Mouse (Mus musculus) kidney, postnatal 10 days (tissue): Measurements from ENCODE around the gene Arhgap21.
A peak's percentile ranks its signal among the peaks of the same experiment; 100 is the strongest.

ENCODE experiments used
- DNase-seq: peaks from one replicate; pipeline ENCODE4 v3.0.0; 2021; ENCODE audit warnings: mixed read lengths

Arhgap21 gene

GRCm38 (mm10) chr2:20888751-20889150 is 79.9 kb downstream of the Arhgap21 start:
- DNase-seq = no peak

DNA sequence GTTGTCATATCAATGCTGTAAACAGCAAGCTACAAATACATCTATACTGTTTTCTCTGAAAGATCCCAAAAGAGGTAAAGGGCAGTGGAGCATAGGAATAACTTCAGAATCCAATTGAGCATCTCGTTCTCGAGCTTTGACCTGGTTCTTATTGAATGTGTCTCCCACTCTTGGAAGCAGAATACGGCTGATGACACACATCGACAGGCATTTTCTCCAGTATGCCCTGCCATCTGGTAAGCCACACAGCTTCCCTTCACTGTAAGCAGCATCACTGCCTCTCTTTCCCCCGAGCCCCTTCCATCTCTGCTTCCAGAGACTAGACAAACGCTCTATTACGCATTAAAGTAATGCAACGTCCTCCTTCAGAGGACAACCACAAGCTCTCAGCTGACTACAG is 85.4 kb downstream of the Arhgap21 start:
- DNase-seq = no peak

DNA sequence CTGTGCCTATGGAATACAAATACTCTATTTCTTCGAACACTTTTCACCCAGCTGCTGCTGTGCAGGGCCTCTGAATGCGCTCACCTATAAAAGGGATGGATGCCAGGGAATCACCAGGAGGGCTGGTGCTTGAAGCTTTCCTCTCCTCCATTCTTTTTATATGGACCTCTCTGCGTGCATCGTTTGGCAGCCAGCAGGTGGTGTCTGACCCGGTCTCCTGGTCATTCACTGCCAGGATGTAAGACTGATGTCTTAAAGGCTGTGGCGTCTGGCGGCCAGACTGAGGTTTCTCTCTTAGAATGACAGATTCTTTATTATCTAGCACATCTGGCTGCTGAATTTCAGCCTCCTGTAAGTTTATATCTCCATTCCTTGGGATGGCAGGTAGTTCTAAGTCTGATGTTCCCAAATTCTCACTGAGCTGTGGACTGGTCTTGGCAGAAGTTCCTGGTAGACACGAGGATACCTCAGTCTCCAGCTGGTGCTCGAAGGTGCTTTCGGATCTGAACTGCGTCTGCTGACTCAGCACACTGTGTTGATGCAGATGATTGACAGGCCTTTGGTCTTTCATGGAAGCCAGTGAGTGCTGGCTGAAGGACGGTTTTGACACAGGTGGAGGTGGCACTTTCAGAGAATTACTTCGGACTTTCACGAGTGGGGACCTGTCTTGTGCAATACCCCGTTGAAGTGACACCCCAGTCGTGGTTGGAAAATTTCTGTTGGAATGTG is 88.6 kb downstream of the Arhgap21 start:
- DNase-seq = no peak

GRCm38 (mm10) chr2:20874621-20875020 is 94.1 kb downstream of the Arhgap21 start:
- no peak for DNase-seq

- DNase-seq = no peak
Measured at GRCm38 (mm10) chr2:20869212-20869965, 99.3 kb downstream of the Arhgap21 start.

DNA sequence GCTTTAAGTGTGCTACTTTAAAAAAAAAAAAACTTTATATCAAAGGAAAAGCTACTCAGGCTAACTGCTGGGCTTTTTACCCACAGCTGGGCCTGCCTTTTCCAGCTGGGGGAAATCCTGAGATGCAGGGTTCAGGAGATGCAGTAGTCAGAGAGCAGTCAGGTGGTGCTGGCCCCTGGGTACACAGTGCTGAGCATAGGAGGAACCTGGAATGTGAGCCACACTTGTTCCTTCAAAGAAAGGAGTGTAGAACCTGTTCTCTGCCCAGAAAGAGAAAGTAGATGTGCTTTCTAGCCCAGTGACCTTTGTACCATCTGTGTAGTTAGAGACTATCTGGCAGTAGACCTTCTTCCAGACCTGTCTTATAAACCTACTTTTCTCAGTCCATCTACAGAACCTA is 100.6 kb downstream of the Arhgap21 start:
- DNase-seq = no peak

DNA sequence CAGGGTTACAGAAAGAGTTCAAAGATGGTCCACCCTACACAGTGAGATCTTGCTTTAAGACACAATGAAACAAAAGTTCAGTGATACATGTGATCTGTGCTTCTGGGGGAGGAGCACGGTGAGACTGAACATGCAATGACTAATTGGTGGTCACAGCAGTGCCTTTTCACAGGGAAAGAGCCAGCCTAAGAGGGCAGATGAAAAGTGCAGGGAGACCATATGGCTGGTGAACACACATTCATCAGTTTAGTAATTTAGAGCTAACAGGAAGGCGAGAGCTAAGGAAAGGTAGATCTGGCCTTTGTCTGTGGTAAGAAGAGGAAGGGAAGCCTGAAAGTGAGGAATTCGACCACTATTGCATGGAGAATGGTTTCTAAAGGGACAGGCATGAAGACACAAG is 102.9 kb downstream of the Arhgap21 start:
- DNase-seq = no peak

DNA sequence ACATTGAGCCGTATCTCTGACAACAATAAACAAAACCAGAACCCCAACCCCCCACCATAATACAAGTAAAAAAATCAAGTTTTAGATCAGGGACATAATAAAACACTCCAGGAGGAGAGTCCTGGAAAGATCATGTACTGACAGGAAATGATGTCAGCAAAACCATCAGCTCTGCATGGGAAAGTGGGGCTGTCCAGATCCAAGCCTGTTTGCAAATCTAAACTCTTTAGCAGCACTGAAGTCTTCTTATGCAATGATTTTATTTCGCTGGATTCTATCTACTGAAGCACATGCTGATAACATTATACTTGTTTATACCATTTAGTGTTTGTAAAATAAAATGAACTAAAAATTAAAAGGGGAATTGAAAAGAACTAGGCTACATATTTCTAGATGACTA is 104.1 kb downstream of the Arhgap21 start:
- no peak for DNase-seq

- no peak for DNase-seq
Measured at GRCm38 (mm10) chr2:20860756-20861155, 107.9 kb downstream of the Arhgap21 start.

DNA sequence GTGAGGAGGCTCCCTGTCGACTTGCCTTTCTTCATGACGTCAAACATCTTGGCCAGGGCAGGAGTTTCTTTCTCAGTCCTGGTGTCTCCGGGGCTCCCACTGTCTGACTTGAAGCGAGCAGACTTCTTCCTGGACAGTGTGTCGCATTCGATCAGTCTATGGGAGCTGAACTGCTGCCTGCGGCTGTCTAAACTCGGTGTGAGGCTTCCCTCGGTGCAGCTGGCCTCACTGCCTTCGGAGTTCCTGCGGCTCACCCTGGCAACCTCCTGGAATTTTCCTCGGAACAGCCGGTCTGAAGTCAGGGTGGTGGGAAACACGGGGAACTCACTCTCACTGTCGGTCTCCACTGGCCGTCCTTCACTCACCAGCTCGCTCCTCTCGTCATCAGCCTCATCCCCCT is 119.3 kb downstream of the Arhgap21 start:
- no peak for DNase-seq

DNA sequence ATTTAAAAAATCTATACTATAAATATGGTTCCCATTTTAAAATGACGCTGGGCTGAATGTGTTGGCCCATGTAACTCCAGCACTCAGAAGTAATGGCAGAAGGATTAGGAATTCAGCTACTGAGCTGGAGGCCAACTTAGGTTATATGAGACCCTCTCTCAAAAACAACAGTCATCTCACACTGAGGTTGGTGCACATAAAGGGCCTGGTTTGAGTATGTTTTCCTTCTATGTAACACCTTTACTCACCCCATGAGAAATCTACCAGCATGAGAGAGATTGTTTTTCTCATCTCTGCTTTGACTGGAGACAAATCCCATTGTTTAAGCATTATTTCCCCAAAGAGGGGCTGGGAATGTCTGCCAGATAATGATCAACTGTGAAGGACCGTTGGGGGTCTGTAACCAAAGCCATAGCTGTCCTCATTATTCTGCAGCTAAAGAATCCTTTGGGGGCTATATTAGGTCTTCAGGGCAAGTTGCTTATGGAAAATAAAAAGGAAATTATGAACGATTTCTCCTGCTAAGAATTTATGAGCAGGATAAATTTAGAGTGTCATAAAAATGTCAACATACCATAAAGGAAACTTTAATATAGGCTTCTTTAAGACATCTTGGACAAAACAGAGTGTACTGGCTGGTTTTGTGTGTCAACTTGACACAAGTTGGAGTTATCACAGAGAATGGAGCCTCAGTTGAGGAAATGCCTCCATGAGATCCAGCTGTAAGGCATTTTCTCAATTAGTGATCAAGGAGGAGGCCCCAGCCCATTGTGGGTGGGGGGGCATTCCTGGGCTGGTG is 136.9 kb downstream of the Arhgap21 start:
- no peak for DNase-seq

GRCm38 (mm10) chr2:20830882-20831281 is 137.8 kb downstream of the Arhgap21 start:
- DNase-seq = no peak

GRCm38 (mm10) chr2:20826258-20826657 is 142.4 kb downstream of the Arhgap21 start:
- no peak for DNase-seq

DNA sequence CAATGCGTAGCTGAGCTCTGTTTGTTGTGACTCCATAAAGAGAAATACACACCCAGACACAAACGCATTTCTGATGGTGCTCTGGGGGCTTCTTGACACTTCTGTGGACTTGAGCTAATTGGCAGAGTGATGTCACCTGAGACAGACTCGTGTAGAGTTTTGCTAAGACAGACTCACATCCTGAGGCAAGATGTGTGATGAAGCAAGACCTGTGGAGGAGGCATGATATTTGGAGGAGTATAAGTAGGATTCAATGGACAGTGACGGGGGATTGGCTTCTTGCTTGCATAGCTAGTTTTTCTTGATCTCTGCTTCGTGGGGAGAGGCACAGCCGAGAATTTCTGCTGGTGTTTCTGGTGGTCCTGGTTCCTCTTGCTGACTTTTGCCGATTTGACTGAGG is 150.5 kb downstream of the Arhgap21 start:
- no peak for DNase-seq

DNA sequence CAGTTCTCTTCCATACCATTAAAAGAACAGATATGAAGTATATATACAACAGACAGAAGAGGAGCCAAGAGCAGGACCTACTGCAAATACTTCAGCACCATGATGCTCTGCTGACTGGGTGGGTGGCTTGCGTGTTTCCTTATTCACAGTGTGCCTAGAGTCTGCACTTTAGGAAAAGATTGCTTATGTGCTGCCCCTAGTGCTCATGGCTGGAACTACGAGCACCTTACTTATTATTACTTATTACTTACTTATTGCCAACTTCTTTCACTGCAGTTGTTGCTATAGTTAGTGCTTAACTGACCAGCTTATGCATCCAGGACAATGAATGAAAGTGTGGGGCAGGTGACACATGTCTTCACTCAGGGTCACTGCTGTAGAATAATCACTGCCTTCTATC is 154.7 kb downstream of the Arhgap21 start:
- no peak for DNase-seq

DNA sequence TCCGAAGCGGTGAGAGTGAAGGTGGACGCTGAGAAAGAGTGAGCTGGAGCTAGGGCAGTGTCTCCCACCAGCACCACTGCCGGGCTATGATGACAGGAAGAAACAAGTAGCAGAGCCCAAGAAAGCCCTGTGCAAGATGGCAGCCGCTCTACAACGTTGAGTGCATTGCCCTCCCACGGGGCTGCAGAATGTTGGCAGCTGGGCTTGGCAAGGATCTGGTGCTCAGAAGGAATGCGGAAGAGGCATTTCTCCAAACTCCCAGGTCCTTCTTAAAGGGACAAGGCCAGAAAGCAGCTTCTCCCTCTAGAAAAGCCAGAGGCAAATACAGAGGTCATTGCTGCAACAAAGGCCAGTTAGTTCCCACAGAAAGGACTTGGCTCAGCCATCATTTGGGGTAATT is 157.2 kb downstream of the Arhgap21 start:
- peak; percentile 39 for DNase-seq

GRCm38 (mm10) chr2:20801236-20801890 is 167.3 kb downstream of the Arhgap21 start:
- DNase-seq = no peak
